Mouse (Mus musculus) cerebellum, postnatal 14 days (tissue): ENCODE measurements around the gene Vmp1.

Experiments
- DNase-seq, 2 experiments: peaks; one replicate each; pipeline ENCODE4 v3.0.0; 2021; ENCODE audit warnings: mixed read lengths in 2 of 2

Gene Vmp1

GRCm38 (mm10) chr11:86671041-86671675 is 12.5 kb downstream of the Vmp1 start:
- DNase-seq: no peak

GRCm38 (mm10) chr11:86668169-86668568 is 15.5 kb downstream of the Vmp1 start:
- DNase-seq: no peak

DNA sequence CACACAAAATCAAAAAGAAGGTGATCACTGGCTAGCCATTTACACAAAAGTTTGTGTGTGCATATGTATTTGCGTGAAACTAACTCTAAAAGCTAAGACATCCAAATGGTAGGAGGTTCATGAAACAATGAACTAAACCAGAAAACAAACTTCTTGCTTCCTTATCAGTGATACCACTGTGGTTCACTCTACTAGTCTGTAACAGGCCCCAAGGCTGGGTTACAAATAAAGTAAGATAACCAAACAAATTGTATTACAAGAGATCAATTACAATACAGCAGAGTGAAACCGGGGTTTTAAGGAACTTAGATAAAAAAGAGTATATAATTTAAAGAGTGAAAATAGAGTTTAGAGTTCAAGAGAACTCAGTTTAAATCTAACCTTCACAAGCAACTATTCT is 16.1 kb downstream of the Vmp1 start:
- no peak for DNase-seq

GRCm38 (mm10) chr11:86664406-86664805 is 19.2 kb downstream of the Vmp1 start:
- DNase-seq: no peak

DNA sequence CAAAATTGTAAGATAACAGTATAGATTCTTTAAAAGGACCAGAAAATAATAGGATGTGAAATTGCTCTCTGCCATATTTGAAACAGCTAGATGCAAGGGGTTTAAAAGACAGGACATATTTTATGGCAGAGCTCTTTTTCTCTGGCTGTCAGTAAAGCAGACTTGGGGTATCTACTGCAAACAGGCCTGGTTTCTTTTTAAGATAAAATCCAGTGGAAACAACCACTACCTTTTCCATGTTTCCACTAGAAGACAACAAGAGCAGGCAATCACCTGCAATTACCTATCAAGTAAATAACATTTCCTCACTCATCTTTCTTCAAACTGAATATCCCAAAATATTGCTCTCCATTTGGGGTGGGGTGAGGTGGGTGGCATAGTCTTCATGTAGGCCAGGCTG is 19.7 kb downstream of the Vmp1 start:
- no peak for DNase-seq

DNA sequence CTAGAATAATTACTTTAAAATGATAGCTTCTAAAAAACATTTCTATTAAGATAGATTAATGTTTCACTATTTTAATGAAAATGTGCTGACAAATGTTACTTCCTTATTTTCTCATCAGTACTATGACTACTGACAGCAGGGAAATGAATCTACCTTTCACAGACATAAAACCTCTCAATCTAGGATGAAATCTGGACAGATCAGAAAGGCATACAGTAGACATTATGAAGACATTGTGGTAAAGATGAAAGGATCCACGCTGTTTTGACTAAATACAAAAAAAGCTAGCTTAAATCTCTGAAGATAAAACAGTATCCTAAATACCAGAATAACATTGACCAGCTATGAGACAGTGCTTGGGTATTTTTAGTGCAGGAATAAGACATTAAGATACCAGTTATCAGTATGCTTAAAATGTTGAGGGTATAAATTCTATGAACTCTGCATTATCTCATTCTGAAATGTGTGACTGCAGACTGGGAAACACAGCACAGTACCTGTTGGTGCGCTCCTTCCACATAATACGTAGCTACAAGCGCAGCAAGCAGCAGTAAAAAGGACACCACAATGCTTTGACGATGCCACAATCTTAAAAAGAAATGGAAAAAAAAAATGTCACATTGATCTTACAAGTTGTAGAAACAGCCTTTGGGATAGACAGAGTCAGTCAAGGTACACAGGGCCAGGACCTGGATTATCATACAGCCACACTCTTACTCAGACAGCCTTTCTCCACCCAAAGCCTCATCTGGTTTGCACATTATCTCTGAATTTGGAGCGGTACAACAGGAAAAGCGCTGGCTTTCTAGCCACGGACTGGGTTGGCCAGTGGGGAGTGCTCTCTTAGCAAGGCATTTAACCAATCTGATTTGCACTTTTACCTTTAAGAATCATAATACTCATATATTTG is 20.4 kb downstream of the Vmp1 start:
- DNase-seq: no peak

GRCm38 (mm10) chr11:86657863-86658262 is 25.8 kb downstream of the Vmp1 start:
- no peak for DNase-seq

- DNase-seq: no peak
Observed at GRCm38 (mm10) chr11:86656849-86657567, 26.6 kb downstream of the Vmp1 start.

DNA sequence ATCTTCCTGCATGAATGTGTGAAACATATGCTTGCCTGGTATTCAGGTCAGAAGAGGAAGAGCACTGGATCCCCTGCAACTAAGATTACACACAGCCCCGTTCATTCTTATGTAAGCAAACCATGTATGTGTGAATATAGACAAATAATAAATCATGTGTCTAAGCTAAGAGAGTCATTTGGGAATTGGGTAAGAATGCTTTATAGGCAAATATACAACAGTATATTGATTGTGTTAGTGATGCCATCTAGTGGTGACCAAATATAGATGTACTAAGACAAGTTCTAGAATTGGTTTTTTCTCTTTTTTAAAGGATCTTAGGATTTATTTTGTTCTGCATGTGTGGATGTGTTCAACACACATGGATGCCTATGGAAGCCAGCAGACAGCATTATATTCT is 28.0 kb downstream of the Vmp1 start:
- no peak for DNase-seq

DNA sequence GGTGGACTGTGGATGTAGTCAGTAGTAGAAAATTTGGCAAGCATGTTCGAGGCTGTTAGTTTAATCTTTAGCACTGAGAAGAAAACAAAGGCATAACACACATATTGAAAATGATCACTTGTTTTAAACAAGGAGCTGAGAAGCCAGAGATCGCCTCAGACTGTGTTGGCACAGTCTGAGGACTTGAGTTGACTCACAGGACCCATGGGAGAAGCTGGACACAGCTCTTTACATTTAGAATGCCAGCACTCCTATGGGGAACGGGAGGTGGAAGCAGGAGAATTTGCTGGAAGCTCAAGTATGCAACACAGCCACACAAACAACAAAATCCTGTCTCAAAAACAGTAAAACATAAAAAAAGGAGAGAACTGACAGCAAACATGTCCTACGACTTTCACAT is 29.5 kb downstream of the Vmp1 start:
- DNase-seq: no peak

DNA sequence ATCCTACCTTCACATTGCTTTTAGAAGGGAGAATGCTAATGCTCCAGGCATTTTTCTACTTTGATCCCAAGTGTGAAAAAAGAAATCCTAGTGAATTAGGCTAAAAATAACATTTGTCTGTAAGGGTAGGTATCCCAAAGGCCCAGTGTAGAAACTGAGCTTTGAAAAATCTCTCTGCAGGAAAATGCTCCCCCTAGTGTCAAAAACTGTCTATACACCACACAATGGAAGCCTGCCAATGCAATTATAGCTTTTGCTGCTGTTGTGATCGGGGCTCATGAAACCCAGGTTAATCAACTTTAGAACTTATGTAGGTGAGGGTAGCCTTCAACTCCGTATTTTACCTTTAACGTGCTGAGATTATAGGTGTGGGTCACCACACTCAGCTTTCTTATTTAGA is 30.2 kb downstream of the Vmp1 start:
- DNase-seq: peak; percentile 68 to 69

DNA sequence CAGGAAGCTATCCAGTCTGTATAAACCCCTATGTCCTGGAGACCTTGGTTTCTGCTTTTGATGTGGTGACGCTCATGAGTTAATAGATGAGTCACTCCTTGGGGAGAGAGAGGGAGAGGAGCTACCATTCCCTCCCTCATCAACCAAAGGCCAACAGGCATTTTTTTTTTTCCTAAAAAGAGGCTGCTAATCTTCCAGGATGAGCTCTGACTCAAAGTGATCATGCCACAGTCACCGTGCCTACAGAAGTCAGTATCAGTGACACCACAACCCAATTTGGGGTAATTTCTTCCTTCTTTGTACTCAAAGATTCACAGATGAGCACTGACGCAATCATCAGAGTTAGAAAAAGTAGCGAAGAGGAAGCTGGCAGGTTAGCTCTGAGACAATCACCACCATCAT is 31.1 kb downstream of the Vmp1 start:
- no peak for DNase-seq

GRCm38 (mm10) chr11:86650676-86651075 is 33.0 kb downstream of the Vmp1 start:
- DNase-seq: no peak

GRCm38 (mm10) chr11:86649542-86649941 is 34.1 kb downstream of the Vmp1 start:
- no peak for DNase-seq

GRCm38 (mm10) chr11:86647706-86648447 is 35.8 kb downstream of the Vmp1 start:
- DNase-seq: no peak

- DNase-seq: no peak
Observed at GRCm38 (mm10) chr11:86646885-86647459, 36.7 kb downstream of the Vmp1 start.

DNA sequence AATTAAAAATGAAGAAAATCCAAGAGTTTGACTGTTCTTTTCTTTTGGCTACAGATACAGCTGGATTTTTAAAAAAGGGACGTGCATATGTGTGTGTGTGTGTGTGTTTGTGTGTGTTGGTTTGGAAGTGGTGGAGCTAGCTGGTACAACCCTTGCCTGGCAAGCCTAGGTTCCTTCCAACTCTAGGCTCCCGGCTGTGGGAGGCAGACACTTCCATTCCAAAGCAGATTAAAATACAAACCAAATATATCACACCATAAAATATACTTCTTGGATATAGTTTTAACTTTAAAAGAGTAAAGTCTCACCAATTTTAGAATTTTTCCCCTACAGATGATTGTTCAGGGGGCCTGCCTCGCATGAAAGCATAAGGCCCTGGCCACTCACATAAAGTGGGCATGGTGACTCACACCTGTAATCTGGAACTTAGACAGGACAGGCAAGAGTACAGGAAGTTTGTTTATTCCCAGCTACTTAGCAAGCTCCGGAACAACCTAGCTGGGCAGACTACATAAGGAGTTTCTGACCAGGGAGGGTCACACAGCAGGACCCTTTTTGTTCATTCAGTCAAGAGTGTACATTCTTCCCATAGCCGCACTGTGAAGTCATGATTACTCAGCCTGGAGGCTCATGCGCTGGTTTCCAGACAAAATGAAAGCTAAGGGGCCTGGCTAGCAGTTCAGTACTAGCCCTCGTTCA is 37.4 kb downstream of the Vmp1 start:
- DNase-seq: no peak

GRCm38 (mm10) chr11:86644553-86644952 is 39.1 kb downstream of the Vmp1 start:
- DNase-seq: no peak

DNA sequence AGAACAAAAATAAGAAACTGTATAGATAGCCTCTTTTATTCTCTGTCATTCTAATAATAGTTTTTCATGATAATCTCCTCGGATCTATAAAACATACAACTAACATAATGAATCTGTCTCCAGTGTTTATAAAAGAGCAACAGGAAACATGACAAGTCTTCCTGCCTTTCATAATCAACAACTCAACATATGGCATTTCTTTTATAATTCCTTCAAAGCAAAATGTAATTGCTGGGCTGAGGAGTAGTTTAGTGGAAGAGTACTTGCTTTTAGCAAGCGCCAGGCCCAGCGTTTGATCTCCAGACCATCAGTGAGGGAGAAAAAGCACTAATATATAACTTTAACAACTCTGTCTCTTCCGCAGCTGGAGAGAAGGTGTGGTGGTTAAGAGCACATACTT is 41.9 kb downstream of the Vmp1 start:
- no peak for DNase-seq

DNA sequence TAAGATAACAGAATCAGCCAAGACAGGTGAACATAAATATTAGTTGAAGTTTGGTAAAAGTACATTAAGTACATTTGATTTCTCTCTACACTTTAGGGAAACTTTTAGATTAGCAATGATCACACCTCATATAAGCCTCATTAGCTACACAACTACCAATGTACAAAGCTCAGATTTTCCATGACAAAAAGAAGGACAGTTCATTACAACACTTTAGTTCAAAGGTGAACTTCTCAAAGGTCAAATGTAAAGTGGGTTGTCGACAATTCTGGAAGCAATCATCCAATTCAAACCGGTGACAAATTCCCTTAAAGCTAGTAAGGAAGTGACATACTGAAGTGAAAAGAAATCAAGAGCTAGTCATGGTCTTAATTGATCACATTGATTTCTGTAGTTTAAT is 45.9 kb downstream of the Vmp1 start:
- no peak for DNase-seq

DNA sequence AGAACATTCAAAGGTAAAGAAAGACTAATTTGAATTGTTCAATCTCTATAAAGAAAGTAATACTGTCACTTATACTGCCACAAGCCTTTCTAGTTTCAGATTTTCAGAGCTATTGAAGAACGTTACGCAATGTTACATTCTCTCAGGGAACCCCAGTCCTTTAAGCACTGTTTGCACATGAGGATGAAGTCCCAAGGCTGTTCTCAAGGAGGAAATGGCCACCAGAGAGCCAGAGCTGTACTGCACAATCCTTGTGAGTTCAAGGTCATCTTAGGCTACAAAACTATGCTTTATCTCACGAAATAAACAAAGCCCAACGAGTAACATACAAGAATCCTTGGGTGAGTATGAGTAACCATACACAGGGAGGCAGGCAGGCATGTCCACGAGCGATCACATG is 49.2 kb downstream of the Vmp1 start:
- no peak for DNase-seq

GRCm38 (mm10) chr11:86629941-86630340 is 53.7 kb downstream of the Vmp1 start:
- no peak for DNase-seq
